Mouse (Mus musculus) subcutaneous adipose tissue, adult 2 months (tissue): ENCODE data around the gene Ezr. TPM values are rescaled to one million over a fixed set of nuclear protein-coding genes. Genes with fewer than 3 reads are reported as not detected.

Source experiments
- polyA plus RNA-seq: library from polyadenylated mRNA; depleted of rRNA; stranded (reverse); fragments of >200 nt; gene quantifications from 2 replicates; pipeline ENCODE4 v1.2.3, GENCODE M21; 2012; ENCODE audit warnings: low replicate concordance; rRNA removed

Gene Ezr
- polyA plus RNA-seq: 5.6 and 37.1 TPM in 2 replicates

GRCm38 (mm10) chr17:6782611-6783005 lies at the start of gene Ezr:
Ezr (minus strand) TSS chr17:6782784.

Other genes starting within 250 kb of the Ezr start
- gene Dynlt1c, start 181.1 kb downstream of the Ezr start, polyA plus RNA-seq: 8.3 and 15.5 TPM in 2 replicates
- gene Dynlt1f, start 126.9 kb downstream of the Ezr start, polyA plus RNA-seq: 49.0 and 76.3 TPM in 2 replicates
- 0.79 and 0.84 TPM in 2 replicates for gene Sytl3, start 123.7 kb downstream of the Ezr start, polyA plus RNA-seq
- gene Rsph3b, start 165.9 kb upstream of the Ezr start, polyA plus RNA-seq: 29.2 and 36.1 TPM in 2 replicates
- 15.4 and 20.9 TPM in 2 replicates for gene Tagap1, start 178.4 kb upstream of the Ezr start, polyA plus RNA-seq
- 102 and 105 TPM in 2 replicates for gene Rnaset2b, start 187.8 kb upstream of the Ezr start, polyA plus RNA-seq
- 0.27 TPM in 1 of 2 replicates, not detected in the other for gene Gm49721, start 196.1 kb upstream of the Ezr start, polyA plus RNA-seq
- gene Gm1604a, start 242.8 kb upstream of the Ezr start, polyA plus RNA-seq: not detected in 2 replicates